Mouse (Mus musculus): ENCODE results near the gene Dvl3. TPM values are rescaled to one million over a fixed set of nuclear protein-coding genes. Genes with fewer than 3 reads are reported as not detected.

Gene Dvl3
- polyA plus RNA-seq, 1 experiment from 2014 or later, result 20.6 TPM

GRCm38 (mm10) chr16:20517216-20517615 lies 434 bp downstream of the Dvl3 start:
- Histone ChIP-seq H3K27ac (ENCODE audit: low read length) (peak overlapping the region; percentile 89), H3K36me3 (ENCODE audit: insufficient read depth, low read length) (peaks cover 20% of the 10 kb centered on the region), H3K4me1 (ENCODE audit: insufficient read depth, low read length) (peaks cover 12% of the 10 kb centered on the region), H3K9ac (replicated peaks; ENCODE audit: low read length) (peak overlapping the region; percentile 90), H3K4me2 (replicated peaks; ENCODE audit: low read depth, low read length) (peak overlapping the region; percentile 90), H3K27me3 (ENCODE audit: insufficient read depth, low read length) (no peaks in the 10 kb centered on the region), H3K4me3 (ENCODE audit: low read length) (peak overlapping the region; percentile 99), H3K9me3 (ENCODE audit: low read length) (no peaks in the 10 kb centered on the region)
- 1% methylated on average over 26 of the region's 26 CpGs for WGBS
- peak; percentile 37 for ATAC-seq (ENCODE audit: low FRiP score, low TSS enrichment)

- H3K4me2 ChIP-seq (replicated peaks; ENCODE audit: low read depth, low read length), result peak overlapping the region; percentile 90
- ATAC-seq (ENCODE audit: low FRiP score, low TSS enrichment), result peak; percentile 52
- peak overlapping the region; percentile 89 for H3K27ac ChIP-seq (ENCODE audit: low read length)
- H3K27me3 ChIP-seq (ENCODE audit: insufficient read depth, low read length), result no peaks in the 10 kb centered on the region
- peaks cover 12% of the 10 kb centered on the region for H3K4me1 ChIP-seq (ENCODE audit: insufficient read depth, low read length)
- H3K9ac ChIP-seq (replicated peaks; ENCODE audit: low read length), result peak overlapping the region; percentile 90
- peaks cover 20% of the 10 kb centered on the region for H3K36me3 ChIP-seq (ENCODE audit: insufficient read depth, low read length)
- H3K9me3 ChIP-seq (ENCODE audit: low read length), result no peaks in the 10 kb centered on the region
- peak overlapping the region; percentile 99 for H3K4me3 ChIP-seq (ENCODE audit: low read length)
- 0% methylated on average over 6 of the region's 6 CpGs for WGBS
These were observed 1.1 kb downstream of the Dvl3 start for GRCm38 (mm10) chr16:20517701-20518374.

- Histone ChIP-seq H3K27me3 (ENCODE audit: insufficient read depth, low read length) (no peaks in the 10 kb centered on the region), H3K4me1 (ENCODE audit: insufficient read depth, low read length) (peaks cover 4% of the 10 kb centered on the region), H3K36me3 (ENCODE audit: insufficient read depth, low read length) (peaks cover 79% of the 10 kb centered on the region), H3K4me2 (replicated peaks; ENCODE audit: low read depth, low read length) (no peak overlapping the region), H3K4me3 (ENCODE audit: low read length) (no peak overlapping the region), H3K9me3 (ENCODE audit: low read length) (no peaks in the 10 kb centered on the region), H3K9ac (replicated peaks; ENCODE audit: low read length) (no peak overlapping the region), H3K27ac (ENCODE audit: low read length) (no peak overlapping the region)
- no peak for ATAC-seq (ENCODE audit: low FRiP score, low TSS enrichment)
- WGBS, result 85% methylated on average over 10 of the region's 10 CpGs
These were observed 7.1 kb downstream of the Dvl3 start for GRCm38 (mm10) chr16:20523886-20524285.

GRCm38 (mm10) chr16:20528779-20529178 lies 12.0 kb downstream of the Dvl3 start:
- 89% methylated on average over 5 of the region's 5 CpGs for WGBS
- no peaks in the 10 kb centered on the region for H3K4me1 ChIP-seq (ENCODE audit: insufficient read depth, low read length)
- no peak for ATAC-seq (ENCODE audit: low FRiP score, low TSS enrichment)
- no peak overlapping the region for H3K27ac ChIP-seq (ENCODE audit: low read length)
- H3K4me2 ChIP-seq (replicated peaks; ENCODE audit: low read depth, low read length), result no peak overlapping the region
- H3K27me3 ChIP-seq (ENCODE audit: insufficient read depth, low read length), result no peaks in the 10 kb centered on the region
- no peak overlapping the region for H3K9ac ChIP-seq (replicated peaks; ENCODE audit: low read length)
- peaks cover 87% of the 10 kb centered on the region for H3K36me3 ChIP-seq (ENCODE audit: insufficient read depth, low read length)
- no peak overlapping the region for H3K4me3 ChIP-seq (ENCODE audit: low read length)
- H3K9me3 ChIP-seq (ENCODE audit: low read length), result no peaks in the 10 kb centered on the region

GRCm38 (mm10) chr16:20529375-20529774 lies 12.6 kb downstream of the Dvl3 start:
- H3K4me1 ChIP-seq (ENCODE audit: insufficient read depth, low read length), result no peaks in the 10 kb centered on the region
- ATAC-seq (ENCODE audit: low FRiP score, low TSS enrichment), result no peak
- H3K4me2 ChIP-seq (replicated peaks; ENCODE audit: low read depth, low read length), result no peak overlapping the region
- H3K27me3 ChIP-seq (ENCODE audit: insufficient read depth, low read length), result no peaks in the 10 kb centered on the region
- H3K36me3 ChIP-seq (ENCODE audit: insufficient read depth, low read length), result peaks cover 81% of the 10 kb centered on the region
- H3K9me3 ChIP-seq (ENCODE audit: low read length), result no peaks in the 10 kb centered on the region
- H3K4me3 ChIP-seq (ENCODE audit: low read length), result no peak overlapping the region
- H3K9ac ChIP-seq (replicated peaks; ENCODE audit: low read length), result no peak overlapping the region
- no peak overlapping the region for H3K27ac ChIP-seq (ENCODE audit: low read length)
- 77% methylated on average over 1 of the region's 1 CpGs for WGBS

- no peaks in the 10 kb centered on the region for H3K4me1 ChIP-seq (ENCODE audit: insufficient read depth, low read length)
These were observed 14.2 kb downstream of the Dvl3 start for GRCm38 (mm10) chr16:20530941-20531340.

GRCm38 (mm10) chr16:20534617-20535295 lies 18.0 kb downstream of the Dvl3 start:
- H3K4me3 ChIP-seq (ENCODE audit: low read length), result no peak overlapping the region
- no peak for ATAC-seq (ENCODE audit: low FRiP score, low TSS enrichment)

More at GRCm38 (mm10) chr16:20530941-20531340, 14.2 kb downstream of the Dvl3 start:
- 97% methylated on average over 20 of the region's 20 CpGs for WGBS
- Histone ChIP-seq H3K36me3 (ENCODE audit: insufficient read depth, low read length) (peaks cover 66% of the 10 kb centered on the region), H3K4me2 (replicated peaks; ENCODE audit: low read depth, low read length) (no peak overlapping the region), H3K9ac (replicated peaks; ENCODE audit: low read length) (no peak overlapping the region), H3K27me3 (ENCODE audit: insufficient read depth, low read length) (no peaks in the 10 kb centered on the region), H3K4me3 (ENCODE audit: low read length) (no peak overlapping the region), H3K27ac (ENCODE audit: low read length) (no peak overlapping the region), H3K9me3 (ENCODE audit: low read length) (no peaks in the 10 kb centered on the region)
- no peak for ATAC-seq (ENCODE audit: low FRiP score, low TSS enrichment)

GRCm38 (mm10) chr16:20535296-20536080 lies 18.7 kb downstream of the Dvl3 start, which contains the start of gene Ap2m1:
TSS of gene Ap2m1 (plus strand) at chr16:20535478.
- peaks cover 25% of the 10 kb centered on the region for H3K4me1 ChIP-seq (ENCODE audit: insufficient read depth, low read length)
- H3K36me3 ChIP-seq (ENCODE audit: insufficient read depth, low read length), result peaks cover 54% of the 10 kb centered on the region
- peak within 1 kb of the TSS; percentile 97 for H3K9ac ChIP-seq (replicated peaks; ENCODE audit: low read length)
- H3K27ac ChIP-seq (ENCODE audit: low read length), result peak within 1 kb of the TSS; percentile 87
- H3K9me3 ChIP-seq (ENCODE audit: low read length), result no peaks in the 10 kb centered on the region
- under 1% methylated on average over 47 of the region's 52 CpGs for WGBS
- H3K4me2 ChIP-seq (replicated peaks; ENCODE audit: low read depth, low read length), result peak within 1 kb of the TSS; percentile 70
- peak within 1 kb of the TSS; percentile 92 for H3K4me3 ChIP-seq (ENCODE audit: low read length)
- H3K27me3 ChIP-seq (ENCODE audit: insufficient read depth, low read length), result no peaks in the 10 kb centered on the region
- peak; percentile 98 for ATAC-seq (ENCODE audit: low FRiP score, low TSS enrichment)

More at GRCm38 (mm10) chr16:20534617-20535295, 18.0 kb downstream of the Dvl3 start:
- Histone ChIP-seq H3K9me3 (ENCODE audit: low read length) (no peaks in the 10 kb centered on the region), H3K27me3 (ENCODE audit: insufficient read depth, low read length) (no peaks in the 10 kb centered on the region), H3K4me1 (ENCODE audit: insufficient read depth, low read length) (peaks cover 25% of the 10 kb centered on the region), H3K9ac (replicated peaks; ENCODE audit: low read length) (no peak overlapping the region), H3K36me3 (ENCODE audit: insufficient read depth, low read length) (peaks cover 53% of the 10 kb centered on the region), H3K4me2 (replicated peaks; ENCODE audit: low read depth, low read length) (no peak overlapping the region), H3K27ac (ENCODE audit: low read length) (no peak overlapping the region)
- 47% methylated on average over 10 of the region's 10 CpGs for WGBS

GRCm38 (mm10) chr16:20536081-20536665 lies 19.4 kb downstream of the Dvl3 start:
- Histone ChIP-seq H3K27me3 (ENCODE audit: insufficient read depth, low read length) (no peaks in the 10 kb centered on the region), H3K27ac (ENCODE audit: low read length) (peak overlapping the region; percentile 87), H3K9ac (replicated peaks; ENCODE audit: low read length) (peak overlapping the region; percentile 97), H3K4me3 (ENCODE audit: low read length) (peak overlapping the region; percentile 92), H3K36me3 (ENCODE audit: insufficient read depth, low read length) (peaks cover 53% of the 10 kb centered on the region), H3K4me1 (ENCODE audit: insufficient read depth, low read length) (peaks cover 25% of the 10 kb centered on the region), H3K9me3 (ENCODE audit: low read length) (no peaks in the 10 kb centered on the region), H3K4me2 (replicated peaks; ENCODE audit: low read depth, low read length) (peak overlapping the region; percentile 70)
- ATAC-seq (ENCODE audit: low FRiP score, low TSS enrichment), result no peak
- WGBS, result 32% methylated on average over 9 of the region's 9 CpGs

Data from kidney, embryonic 16.5 days (tissue).